11 mouse cellular contexts compared by ENCODE assay signal in genomic region chr15:103221386-103221785, GRCm38 (mm10). TPM values are rescaled to one million over a fixed set of nuclear protein-coding genes. Genes with fewer than 3 reads are reported as not detected.
DNase-seq lines count a peak whose midpoint lies in the region; ATAC-seq and TF ChIP-seq lines count a peak whose summit lies in the region.
"Had no signal": no experiment of that assay in that cellular context is flagged by ENCODE, and none has a peak within 500 bp of the region (broad histone marks: within the 10 kb centered on the region; RNA-seq: fewer than 3 reads in every experiment).

No protein-coding gene starts in this region.

- TF ChIP-seq CTCF in lung, postnatal 0 days (IDR thresholded peaks at IDR 0.05) = no peak
- TF ChIP-seq CTCF in cerebellum, adult 2 months (IDR thresholded peaks at IDR 0.05; ENCODE audit: borderline replicate concordance, insufficient read depth, low read depth, low read length) = no peak

- no peak for TF ChIP-seq EP300 in lung, postnatal 0 days (IDR thresholded peaks at IDR 0.05)

- no peak for TF ChIP-seq POLR2A in cerebellum, adult 2 months (IDR thresholded peaks at IDR 0.05; ENCODE audit: borderline replicate concordance, insufficient read depth, low read length)

- DNase-seq in heart, postnatal 4 days = no peak
- DNase-seq in lung, postnatal 0 days (ENCODE audit: low spot score) = peak; percentile 32
- DNase-seq in lung, postnatal 4 days = no peak
- peak; percentile 17 for DNase-seq in adrenal gland, postnatal 25 days
- DNase-seq in cerebellum, adult 2 months = no peak
- DNase-seq: cerebellum, postnatal 36 days; gastrocnemius, postnatal 36 days; thymus, postnatal 14 days had no signal

- H3K27me3 ChIP-seq in heart, embryonic 16.5 days (ENCODE audit: control insufficient read depth, insufficient read depth, low read length) = no peaks in the 10 kb centered on the region
- no peaks in the 10 kb centered on the region for H3K27me3 ChIP-seq in lung, postnatal 0 days (replicated peaks; ENCODE audit: insufficient read depth, low read length)
- no peaks in the 10 kb centered on the region for H3K27me3 ChIP-seq in neural tube, embryonic 15.5 days (replicated peaks)
- no peaks in the 10 kb centered on the region for H3K27me3 ChIP-seq in cerebellum, adult 2 months (ENCODE audit: control insufficient read depth, insufficient read depth, low read length)
- H3K27me3 ChIP-seq: liver, embryonic 15.5 days had no signal

- no peak overlapping the region for H3K4me3 ChIP-seq in heart, embryonic 16.5 days (ENCODE audit: low read length)
- H3K4me3 ChIP-seq in lung, postnatal 0 days (ENCODE audit: low read depth, low read length) = no peak overlapping the region
- H3K4me3 ChIP-seq in neural tube, embryonic 15.5 days (replicated peaks) = no peak overlapping the region
- no peak overlapping the region for H3K4me3 ChIP-seq in cerebellum, adult 2 months (replicated peaks; ENCODE audit: insufficient read depth, low read depth, low read length)
- H3K4me3 ChIP-seq: liver, embryonic 15.5 days had no signal

- H3K9me3 ChIP-seq in heart, embryonic 16.5 days (replicated peaks; ENCODE audit: control insufficient read depth, low read length) = no peaks in the 10 kb centered on the region
- H3K9me3 ChIP-seq in lung, postnatal 0 days (ENCODE audit: low read length) = no peaks in the 10 kb centered on the region
- no peaks in the 10 kb centered on the region for H3K9me3 ChIP-seq in neural tube, embryonic 15.5 days (replicated peaks)
- H3K9me3 ChIP-seq: liver, embryonic 15.5 days had no signal

- 63% methylated on average over 1 of the region's 1 CpGs for WGBS in heart, embryonic 16.5 days
- WGBS in lung, postnatal 0 days = 88% methylated on average over 1 of the region's 1 CpGs
- 90% methylated on average over 1 of the region's 1 CpGs for WGBS in neural tube, embryonic 15.5 days
- 74% methylated on average over 1 of the region's 1 CpGs for WGBS in cerebellum, adult 2 months

- no peak for ATAC-seq in heart, embryonic 16.5 days (replicated peaks; ENCODE audit: extremely low read depth, insufficient read depth, low FRiP score)
- ATAC-seq in lung, postnatal 0 days = peak; percentile 23; the same call in 1 of the 2 replicates
- no peak for ATAC-seq in neural tube, embryonic 15.5 days (ENCODE audit: low FRiP score)

- H3K36me3 ChIP-seq in heart, embryonic 16.5 days (ENCODE audit: control insufficient read depth, insufficient read depth) = no peaks in the 10 kb centered on the region
- no peaks in the 10 kb centered on the region for H3K36me3 ChIP-seq in lung, postnatal 0 days (ENCODE audit: insufficient read depth, low read length)
- H3K36me3 ChIP-seq in neural tube, embryonic 15.5 days = no peaks in the 10 kb centered on the region

- H3K9ac ChIP-seq in heart, embryonic 16.5 days (ENCODE audit: low read length) = 0 out of 2 replicates have a peak overlapping the region, but pooled peaks have one; percentile 16
- H3K9ac ChIP-seq in lung, postnatal 0 days (replicated peaks; ENCODE audit: low read depth) = no peak overlapping the region
- H3K9ac ChIP-seq in neural tube, embryonic 15.5 days (replicated peaks) = no peak overlapping the region
- H3K9ac ChIP-seq: liver, embryonic 15.5 days had no signal

- H3K4me1 ChIP-seq in heart, embryonic 16.5 days (ENCODE audit: control insufficient read depth, insufficient read depth, low read length) = peaks cover 16% of the 10 kb centered on the region
- no peaks in the 10 kb centered on the region; the same call in 1 of the 2 replicates for H3K4me1 ChIP-seq in lung, postnatal 0 days (ENCODE audit: insufficient read depth, low read depth, low read length)
- H3K4me1 ChIP-seq in neural tube, embryonic 15.5 days = peaks cover 10% of the 10 kb centered on the region; the same call in 1 of the 2 replicates
- H3K4me1 ChIP-seq in cerebellum, adult 2 months (ENCODE audit: control insufficient read depth, insufficient read depth, low read length) = no peaks in the 10 kb centered on the region

- peak overlapping the region; percentile 75 for H3K27ac ChIP-seq in heart, embryonic 16.5 days (ENCODE audit: low read length)
- H3K27ac ChIP-seq in lung, postnatal 0 days (ENCODE audit: low read length) = peak overlapping the region; percentile 69; the same call in 1 of the 2 replicates
- H3K27ac ChIP-seq in neural tube, embryonic 15.5 days (replicated peaks) = peak overlapping the region; percentile 51
- H3K27ac ChIP-seq in cerebellum, adult 2 months (ENCODE audit: insufficient read depth, low read length) = no peak overlapping the region
- H3K27ac ChIP-seq: liver, embryonic 15.5 days had no signal

- no peak overlapping the region for H3K4me2 ChIP-seq in heart, embryonic 16.5 days (ENCODE audit: low read depth, low read length)
- no peak overlapping the region; the same call in 1 of the 2 replicates for H3K4me2 ChIP-seq in lung, postnatal 0 days (replicated peaks; ENCODE audit: low read depth, low read length)
- H3K4me2 ChIP-seq in neural tube, embryonic 15.5 days = no peak overlapping the region
- H3K4me2 ChIP-seq: liver, embryonic 15.5 days had no signal

RNA-seq across cellular contexts. Expression of gene Cbx5, which starts 18.2 kb away (rescaled TPM):
- polyA plus RNA-seq in heart, embryonic 16.5 days (2015; fragmentation: Nextera tagmentation; extraction: Ambion mirVana) = 70.4 and 81.2 TPM in 2 replicates
- total RNA-seq in heart, postnatal 4 days (2021) = 100 to 1,000 TPM; 146 TPM
- 27.8 and 29.4 TPM in 2 replicates for polyA plus RNA-seq in lung, postnatal 0 days (2015; fragmentation: Nextera tagmentation; extraction: Ambion mirVana)
- 73.2 and 88.5 TPM in 2 replicates for total RNA-seq in adrenal gland, postnatal 25 days (2021)
- polyA plus RNA-seq in neural tube, embryonic 15.5 days (2015; fragmentation: Nextera tagmentation; extraction: Ambion mirVana) = 102 and 107 TPM in 2 replicates
- 49.4 and 52.7 TPM in 2 replicates for polyA plus RNA-seq in cerebellum, adult 2 months (2012; rRNA removed)

RNA-seq across cellular contexts. Expression of gene Hnrnpa1, which starts 18.8 kb away (rescaled TPM):
- polyA plus RNA-seq in heart, embryonic 16.5 days (2015; fragmentation: Nextera tagmentation; extraction: Ambion mirVana) = 344 and 353 TPM in 2 replicates
- total RNA-seq in heart, postnatal 4 days (2021) = 100 to 1,000 TPM; 408 to 415 TPM
- polyA plus RNA-seq in lung, postnatal 0 days (2015; fragmentation: Nextera tagmentation; extraction: Ambion mirVana) = 200 and 211 TPM in 2 replicates
- 210 and 212 TPM in 2 replicates for total RNA-seq in adrenal gland, postnatal 25 days (2021)
- polyA plus RNA-seq in neural tube, embryonic 15.5 days (2015; fragmentation: Nextera tagmentation; extraction: Ambion mirVana) = 582 and 600 TPM in 2 replicates
- 318 and 320 TPM in 2 replicates for polyA plus RNA-seq in cerebellum, adult 2 months (2012; rRNA removed)

RNA-seq across cellular contexts. Expression of gene Nfe2, which starts 36.8 kb away (rescaled TPM):
- polyA plus RNA-seq in heart, embryonic 16.5 days (2015; fragmentation: Nextera tagmentation; extraction: Ambion mirVana) = 3.3 and 3.9 TPM in 2 replicates
- total RNA-seq in heart, postnatal 4 days (2021) = 1 to 10 TPM; 1.0 to 1.1 TPM
- polyA plus RNA-seq in lung, postnatal 0 days (2015; fragmentation: Nextera tagmentation; extraction: Ambion mirVana) = 10.5 and 11.2 TPM in 2 replicates
- total RNA-seq in adrenal gland, postnatal 25 days (2021) = 0.58 TPM in 1 of 2 replicates, not detected in the other
- polyA plus RNA-seq in neural tube, embryonic 15.5 days (2015; fragmentation: Nextera tagmentation; extraction: Ambion mirVana) = 0.99 and 4.6 TPM in 2 replicates
- 0.28 and 0.57 TPM in 2 replicates for polyA plus RNA-seq in cerebellum, adult 2 months (2012; rRNA removed)
- total RNA-seq: gastrocnemius, postnatal 36 days had no signal

RNA-seq across cellular contexts. Expression of gene Copz1, which starts 51.1 kb away (rescaled TPM):
- 155 and 161 TPM in 2 replicates for polyA plus RNA-seq in heart, embryonic 16.5 days (2015; fragmentation: Nextera tagmentation; extraction: Ambion mirVana)
- 10 to 100 TPM; 88.7 to 91.2 TPM for total RNA-seq in heart, postnatal 4 days (2021)
- polyA plus RNA-seq in lung, postnatal 0 days (2015; fragmentation: Nextera tagmentation; extraction: Ambion mirVana) = 162 and 163 TPM in 2 replicates
- total RNA-seq in adrenal gland, postnatal 25 days (2021) = 143 and 145 TPM in 2 replicates
- 190 and 207 TPM in 2 replicates for polyA plus RNA-seq in neural tube, embryonic 15.5 days (2015; fragmentation: Nextera tagmentation; extraction: Ambion mirVana)
- polyA plus RNA-seq in cerebellum, adult 2 months (2012; rRNA removed) = 110 and 117 TPM in 2 replicates

RNA-seq across cellular contexts. Expression of gene Smug1, which starts 54.5 kb away (rescaled TPM):
- 14.9 and 17.1 TPM in 2 replicates for polyA plus RNA-seq in heart, embryonic 16.5 days (2015; fragmentation: Nextera tagmentation; extraction: Ambion mirVana)
- total RNA-seq in heart, postnatal 4 days (2021) = 10 to 100 TPM; 12.7 to 14.1 TPM
- polyA plus RNA-seq in lung, postnatal 0 days (2015; fragmentation: Nextera tagmentation; extraction: Ambion mirVana) = 10.5 and 12.2 TPM in 2 replicates
- total RNA-seq in adrenal gland, postnatal 25 days (2021) = 12.1 and 19.9 TPM in 2 replicates
- polyA plus RNA-seq in neural tube, embryonic 15.5 days (2015; fragmentation: Nextera tagmentation; extraction: Ambion mirVana) = 25.8 and 30.9 TPM in 2 replicates
- 17.8 and 20.1 TPM in 2 replicates for polyA plus RNA-seq in cerebellum, adult 2 months (2012; rRNA removed)

Comparison
In these comparisons a context has a peak if more than half of its experiments do, and no peak if none do; other contexts are left out.
1. DNase-seq: peak in lung, postnatal 0 days (single experiment) and adrenal gland, postnatal 25 days (single experiment); none in heart, postnatal 4 days (single experiment), lung, postnatal 4 days (0 of 2) and cerebellum, adult 2 months (0 of 2).